Mouse (Mus musculus) ES-E14 (cell line): ENCODE data around the gene Zdhhc17. TPM values are rescaled to one million over a fixed set of nuclear protein-coding genes. Genes with fewer than 3 reads are reported as not detected.

Source experiments
- DNase-seq: peaks from one replicate; pipeline ENCODE4 v3.0.0-alpha.2; 2013; ENCODE audit warnings: low read depth, low spot score
- H3K27ac ChIP-seq: 2 replicates; pipeline ENCODE4 v1.5.1; 2012; ENCODE audit warnings: low read depth, mild to moderate bottlenecking, low read length, moderate library complexity, mixed read lengths; ENCODE audit not compliant: poor library complexity, insufficient read depth, severe bottlenecking
- H3K36me3 ChIP-seq: 2 replicates; pipeline ENCODE4 v1.6.1; 2012; ENCODE audit warnings: mild to moderate bottlenecking, low read length, moderate library complexity, mixed read lengths; ENCODE audit not compliant: control insufficient read depth, poor library complexity, insufficient read depth, severe bottlenecking
- H3K4me1 ChIP-seq, 2 experiments: fragments of 150-350 bp in 1 of 2; sonication (generic) in 1 of 2; 2 replicates each; pipeline ENCODE4 v1.6.1; 2012; ENCODE audit warnings: low read length in 2 of 2, mild to moderate bottlenecking in 1 of 2, mixed read lengths in 1 of 2; ENCODE audit not compliant: control insufficient read depth in 2 of 2, insufficient read depth in 2 of 2, poor library complexity in 1 of 2
- H3K4me3 ChIP-seq, 2 experiments: fragments of 150-350 bp in 1 of 2; sonication (generic) in 1 of 2; 2 replicates each; pipeline ENCODE4 v1.5.1; 2012; ENCODE audit warnings: low read length in 2 of 2, low read depth in 1 of 2, mild to moderate bottlenecking in 1 of 2, mixed read lengths in 1 of 2; ENCODE audit not compliant: insufficient read depth in 1 of 2, poor library complexity in 1 of 2, severe bottlenecking in 1 of 2
- H3K9ac ChIP-seq: 2 replicates; pipeline ENCODE4 v1.6.1; 2012; ENCODE audit warnings: low read depth, mild to moderate bottlenecking, low read length, mixed read lengths; ENCODE audit not compliant: poor library complexity, insufficient read depth, severe bottlenecking
- H3K9me3 ChIP-seq: fragments of 150-350 bp; sonication (generic); 2 replicates; pipeline ENCODE4 v1.6.1; 2012; ENCODE audit warnings: low read depth, mild to moderate bottlenecking, low read length; ENCODE audit not compliant: control insufficient read depth, insufficient read depth
- CHD2 ChIP-seq: IDR thresholded peaks from 2 replicates; pipeline ENCODE4 v1.6.1; 2014; ENCODE audit warnings: mild to moderate bottlenecking, low read depth, low read length, inconsistent platforms
- HCFC1 ChIP-seq: IDR thresholded peaks from 2 replicates; pipeline ENCODE4 v1.6.1; 2012; ENCODE audit warnings: low read length, inconsistent platforms, borderline replicate concordance; ENCODE audit not compliant: insufficient read depth
- MAFK ChIP-seq: IDR thresholded peaks from 2 replicates; pipeline ENCODE4 v1.6.1; 2014; ENCODE audit warnings: mild to moderate bottlenecking, low read depth, low read length, inconsistent platforms; ENCODE audit not compliant: insufficient read depth
- ZC3H11A ChIP-seq: IDR thresholded peaks from 2 replicates; pipeline ENCODE4 v1.6.1; 2012; ENCODE audit warnings: low read depth, mild to moderate bottlenecking, inconsistent platforms, low read length, borderline replicate concordance
- ZNF384 ChIP-seq: IDR thresholded peaks from 2 replicates; pipeline ENCODE4 v1.6.1; 2012; ENCODE audit warnings: low read depth, low read length, inconsistent platforms
- in situ Hi-C, 2 experiments: fragments of 600-800 bp; cut with MboI; formaldehyde crosslinking; loops; one replicate each; pipeline ENCODE4 v1.15.1; 2025; ENCODE audit warnings: low sequenced_read_pairs in 2 of 2, inconsistent platforms in 1 of 2; ENCODE audit not compliant: unreplicated experiment in 2 of 2
- total RNA-seq: library from RNA; depleted of rRNA; stranded (reverse); fragments of 300-350 nt; gene quantifications from 2 replicates; pipeline ENCODE4 v1.2.3, GENCODE M21; 2012

Zdhhc17 gene
- total RNA-seq, 1 experiment: 26.2 TPM

DNA sequence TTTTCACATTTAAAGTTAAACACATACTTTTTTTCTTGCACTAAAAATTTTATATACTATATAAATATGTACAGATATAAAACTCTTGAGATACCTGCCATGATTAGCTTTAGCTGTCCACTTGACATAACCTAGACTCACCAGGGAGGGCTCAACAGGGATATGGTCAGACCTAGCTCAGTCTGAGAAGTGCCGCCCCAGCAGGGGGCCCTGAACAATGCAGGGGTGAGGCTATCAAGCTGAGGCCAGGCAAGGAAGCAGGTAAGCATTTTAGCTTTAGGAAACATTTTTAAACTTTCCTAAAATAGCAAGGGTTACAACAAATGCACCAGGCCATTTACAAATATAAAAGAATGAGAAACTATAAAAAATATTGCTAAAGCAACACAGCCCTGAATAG is 58.8 kb downstream of the Zdhhc17 start:
- in situ Hi-C loops: loop anchor here in 1 of 2 experiments (25.0 kb wide), 1 partner anchor 164 kb away; no protein-coding TSS in a partner anchor
- Histone ChIP-seq H3K4me1 (0 out of 4 replicates have a peak, but pooled peaks cover 0 to 2% of the 10 kb centered on the region in 2 experiments), H3K9ac (no peak overlapping the region), H3K9me3 (no peaks in the 10 kb centered on the region), H3K36me3 (peaks cover 4% of the 10 kb centered on the region), H3K4me3 (no peak overlapping the region), H3K27ac (no peak overlapping the region)
- no peak for TF ChIP-seq HCFC1
- no peak for TF ChIP-seq ZC3H11A
- no peak for TF ChIP-seq CHD2
- TF ChIP-seq MAFK: no peak
- no peak for TF ChIP-seq ZNF384
- no peak for DNase-seq

DNA sequence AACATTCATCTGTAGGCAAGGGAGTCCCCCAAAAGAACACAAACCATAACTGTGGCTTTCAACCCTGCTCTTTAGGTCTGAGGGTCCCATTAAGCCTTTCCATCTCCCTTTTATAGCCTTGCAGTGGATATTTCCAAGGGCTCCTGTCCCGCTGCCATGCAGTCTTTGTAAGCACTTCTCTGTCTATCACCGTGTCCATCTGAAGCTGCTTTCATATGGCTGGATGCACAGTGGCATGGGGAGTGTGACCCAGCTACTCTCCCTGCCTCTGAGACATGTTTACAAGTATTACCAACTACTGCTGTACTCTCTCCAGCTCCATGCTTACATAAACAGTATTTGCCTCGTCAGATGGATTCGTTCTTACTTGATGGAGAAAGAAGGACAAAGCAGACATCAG is 62.4 kb downstream of the Zdhhc17 start:
- H3K27ac ChIP-seq: no peak overlapping the region
- in situ Hi-C loops: no loop called here
- no peaks in the 10 kb centered on the region for H3K9me3 ChIP-seq
- H3K36me3 ChIP-seq: peaks cover 11% of the 10 kb centered on the region
- H3K4me3 ChIP-seq: no peak overlapping the region
- TF ChIP-seq ZC3H11A (no peak), MAFK (no peak), CHD2 (no peak), ZNF384 (no peak), HCFC1 (no peak)
- DNase-seq: no peak
- H3K4me1 ChIP-seq: 0 out of 4 replicates have a peak, but pooled peaks cover 0 to 3% of the 10 kb centered on the region in 2 experiments
- H3K9ac ChIP-seq: no peak overlapping the region

DNA sequence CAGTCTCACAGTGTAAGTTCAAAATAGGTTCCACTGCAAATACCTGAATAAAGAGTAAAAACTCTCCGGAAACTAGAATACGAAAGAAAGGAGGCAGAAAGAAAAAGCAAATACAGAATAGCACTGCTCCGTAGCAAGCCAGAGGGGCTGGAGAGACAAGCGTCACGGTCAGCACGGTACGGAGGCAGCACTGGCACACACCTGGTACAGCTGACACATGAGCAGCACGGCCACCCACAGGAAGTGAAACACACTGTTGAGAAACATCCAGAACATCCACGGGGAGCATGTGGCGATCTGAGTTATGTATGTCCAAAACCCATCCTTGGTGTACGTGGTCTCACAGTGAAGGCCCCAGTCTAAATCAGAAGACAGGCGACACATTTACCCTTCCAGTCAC is 64.0 kb downstream of the Zdhhc17 start:
- TF ChIP-seq ZC3H11A (no peak), MAFK (no peak), CHD2 (no peak), HCFC1 (no peak), ZNF384 (no peak)
- peaks cover 0 to 5% of the 10 kb centered on the region in 2 experiments; a peak in 2 of 4 replicates for H3K4me1 ChIP-seq
- no peak overlapping the region for H3K4me3 ChIP-seq
- H3K36me3 ChIP-seq: peaks cover 17% of the 10 kb centered on the region
- no peak for DNase-seq
- H3K27ac ChIP-seq: no peak overlapping the region
- no peak overlapping the region for H3K9ac ChIP-seq
- in situ Hi-C loops: no loop called here
- no peaks in the 10 kb centered on the region for H3K9me3 ChIP-seq

DNA sequence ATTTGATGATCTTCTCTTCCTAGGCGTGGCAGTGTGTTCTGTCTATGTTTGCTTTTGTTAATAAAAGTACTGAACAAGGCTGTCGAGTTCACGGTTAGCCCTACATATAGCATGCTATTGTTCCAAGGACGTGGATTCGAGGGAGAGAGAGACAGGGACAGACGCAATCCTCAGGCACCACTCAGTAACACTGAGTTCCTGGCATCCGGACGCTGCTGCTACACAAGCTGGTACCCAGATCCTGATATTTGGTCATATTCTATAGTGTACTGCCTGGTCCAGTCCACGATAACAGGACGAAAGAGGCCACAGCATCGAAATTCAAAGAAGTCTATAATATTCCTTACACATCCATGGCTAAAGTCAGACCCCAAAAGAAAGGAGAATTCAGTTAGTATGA is 65.8 kb downstream of the Zdhhc17 start:
- Histone ChIP-seq H3K9me3 (no peaks in the 10 kb centered on the region), H3K4me1 (peaks cover 0 to 5% of the 10 kb centered on the region in 2 experiments; a peak in 2 of 4 replicates), H3K9ac (no peak overlapping the region), H3K4me3 (no peak overlapping the region), H3K27ac (no peak overlapping the region), H3K36me3 (peaks cover 19% of the 10 kb centered on the region)
- TF ChIP-seq MAFK: no peak
- TF ChIP-seq ZNF384: no peak
- no peak for TF ChIP-seq CHD2
- TF ChIP-seq ZC3H11A: no peak
- TF ChIP-seq HCFC1: no peak
- no peak for DNase-seq
- in situ Hi-C loops: no loop called here

DNA sequence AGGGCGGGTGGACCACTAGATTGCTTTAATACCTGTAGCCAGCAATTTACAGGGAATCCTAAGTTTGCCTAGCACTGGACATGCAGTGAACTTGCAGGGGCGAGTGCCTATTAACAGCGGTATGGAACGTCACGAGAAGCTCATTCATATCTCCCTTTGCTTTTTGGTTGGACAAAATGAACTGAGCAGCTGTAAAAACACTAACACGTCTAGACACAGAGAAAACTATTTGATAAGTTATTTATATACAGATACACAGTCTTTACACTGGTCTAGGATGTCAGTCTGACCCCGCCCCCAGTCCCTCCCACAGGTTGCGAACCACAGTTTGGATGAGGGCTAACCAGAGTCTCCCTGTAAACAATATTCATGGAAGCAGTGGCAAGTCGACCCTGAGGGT is 67.1 kb downstream of the Zdhhc17 start:
- Histone ChIP-seq H3K27ac (no peak overlapping the region), H3K4me1 (peaks cover 0 to 5% of the 10 kb centered on the region in 2 experiments; a peak in 2 of 4 replicates), H3K4me3 (no peak overlapping the region), H3K9me3 (no peaks in the 10 kb centered on the region), H3K36me3 (peaks cover 29% of the 10 kb centered on the region), H3K9ac (no peak overlapping the region)
- TF ChIP-seq MAFK: no peak
- TF ChIP-seq ZNF384: no peak
- no peak for TF ChIP-seq HCFC1
- no peak for TF ChIP-seq ZC3H11A
- in situ Hi-C loops: no loop called here
- no peak for DNase-seq
